Mouse (Mus musculus): Measurements from ENCODE around the gene Ect2.

The Ect2 gene

DNA sequence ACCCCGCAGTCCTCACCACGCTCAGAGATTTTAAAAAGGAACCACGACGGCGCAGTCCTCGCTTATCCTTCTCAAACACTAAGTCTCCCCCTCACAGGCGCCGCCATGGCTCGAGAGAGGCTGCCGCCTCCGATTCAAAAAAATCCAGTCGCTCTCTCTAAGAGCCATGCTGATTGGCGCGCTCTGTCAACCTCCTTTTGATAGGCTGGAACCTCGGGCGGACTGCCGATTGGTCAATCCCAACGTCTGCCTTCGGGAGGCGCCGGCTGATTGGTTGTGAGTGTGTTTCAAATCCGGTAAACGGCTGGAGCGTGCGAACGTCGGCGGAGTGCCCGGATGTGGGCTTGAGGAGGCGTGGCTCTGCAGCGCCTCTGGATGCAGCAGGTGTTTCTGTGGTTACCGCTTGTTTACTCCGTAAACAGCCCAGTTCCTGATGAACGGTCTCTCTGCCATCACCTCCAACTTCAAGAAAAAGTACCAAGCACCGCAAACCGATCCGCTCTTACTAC is at the start of gene Ect2:
Gene Ect2 (minus strand): TSS at position 178 of the 509 bp plus-strand sequence.
- peak; percentile 99 for DNase-seq (ENCODE audit: low spot score in 2 of 2)

DNA sequence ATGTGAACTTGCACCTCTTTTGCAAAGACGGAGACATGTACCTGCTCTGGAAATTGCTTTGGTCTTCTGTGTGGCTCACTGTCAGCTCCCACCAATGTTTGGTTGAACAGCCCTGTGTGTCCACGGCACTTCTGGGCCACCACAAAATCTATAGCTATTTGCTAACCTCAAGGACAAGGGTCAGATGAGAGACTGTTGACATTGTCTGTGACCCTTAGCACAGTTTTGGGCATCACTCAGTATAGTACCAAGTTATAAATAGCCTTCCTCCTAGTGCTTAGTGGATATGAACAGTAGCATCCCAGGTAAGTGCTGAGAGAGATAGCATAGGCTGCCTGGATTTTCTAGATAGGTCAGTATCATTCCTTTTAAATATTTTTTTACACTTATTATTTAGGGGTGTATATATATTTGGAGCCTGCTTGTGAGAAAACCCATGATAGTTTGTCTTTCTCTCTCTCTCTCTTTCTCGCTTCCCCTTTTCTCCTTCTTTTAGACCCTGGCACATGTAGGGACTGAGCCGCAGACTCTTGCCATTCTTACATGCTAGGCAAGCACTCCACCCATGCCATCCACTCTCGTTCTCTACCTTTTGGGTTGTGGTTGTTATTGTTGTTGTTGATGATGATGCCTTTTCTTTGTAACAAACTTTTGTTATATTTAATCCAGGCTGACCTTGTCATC is 48.2 kb upstream of the Ect2 start:
- DNase-seq (ENCODE audit: low spot score in 2 of 2): no peak

DNA sequence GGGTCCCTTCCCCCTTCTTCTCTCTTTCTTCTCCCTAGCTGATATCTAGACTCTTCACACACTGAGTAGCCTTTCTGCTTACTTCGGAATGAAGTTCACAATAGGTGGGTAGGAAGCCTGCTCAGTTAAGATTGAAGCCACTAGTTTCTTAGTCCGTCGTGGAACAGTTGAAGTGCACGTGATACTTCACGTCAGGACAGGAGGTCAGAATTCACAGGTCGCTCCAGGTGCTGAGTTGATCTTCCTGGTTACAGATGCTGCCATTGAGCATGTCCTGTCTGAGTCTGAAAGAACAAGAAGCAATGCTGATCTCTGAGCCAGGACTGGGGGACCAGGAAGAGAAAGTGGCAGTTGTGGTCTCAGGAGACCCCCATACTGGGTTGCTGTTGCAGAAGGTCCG is 45.4 kb upstream of the Ect2 start:
- no peak for DNase-seq (ENCODE audit: low spot score in 2 of 2)

DNA sequence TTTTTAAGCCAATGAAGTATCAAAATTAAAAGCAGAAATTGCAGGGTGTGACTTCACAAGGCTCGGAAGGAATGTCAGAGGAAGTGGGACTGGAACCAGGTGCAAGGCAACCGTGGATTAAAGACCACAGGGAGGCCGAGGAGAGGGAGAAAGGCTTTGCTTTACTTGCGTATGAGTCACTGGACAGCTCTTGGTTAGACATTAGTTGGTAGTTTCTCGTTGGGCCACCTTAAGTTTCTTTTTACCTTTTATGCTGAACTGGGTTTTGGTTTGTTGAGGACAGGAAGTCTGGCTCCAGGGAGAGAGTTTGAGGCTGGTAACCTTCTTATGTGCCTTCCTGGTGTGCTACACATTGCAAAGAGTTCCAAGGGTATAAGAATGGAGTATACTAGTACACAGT is 44.1 kb upstream of the Ect2 start:
- DNase-seq (ENCODE audit: low spot score in 2 of 2): no peak

DNA sequence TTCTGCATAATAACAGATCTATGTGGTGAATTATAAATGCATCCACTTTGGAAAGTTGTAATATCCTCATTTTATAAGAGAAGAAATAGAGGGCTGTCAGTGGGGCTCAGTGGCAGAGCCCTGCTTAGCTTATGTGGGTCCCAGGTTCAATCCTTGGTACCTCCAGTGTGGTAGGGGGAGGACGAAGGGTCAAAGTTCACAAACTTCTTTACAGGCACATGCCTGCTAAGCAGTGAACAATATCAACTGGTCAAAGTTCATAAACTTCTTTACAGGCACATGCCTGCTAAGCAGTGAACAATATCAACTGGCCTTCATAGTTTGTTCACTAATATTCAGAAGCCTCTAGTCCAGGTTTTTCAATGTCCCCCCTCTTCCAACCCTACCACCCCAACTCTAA is 42.9 kb upstream of the Ect2 start:
- no peak for DNase-seq (ENCODE audit: low spot score in 2 of 2)

DNA sequence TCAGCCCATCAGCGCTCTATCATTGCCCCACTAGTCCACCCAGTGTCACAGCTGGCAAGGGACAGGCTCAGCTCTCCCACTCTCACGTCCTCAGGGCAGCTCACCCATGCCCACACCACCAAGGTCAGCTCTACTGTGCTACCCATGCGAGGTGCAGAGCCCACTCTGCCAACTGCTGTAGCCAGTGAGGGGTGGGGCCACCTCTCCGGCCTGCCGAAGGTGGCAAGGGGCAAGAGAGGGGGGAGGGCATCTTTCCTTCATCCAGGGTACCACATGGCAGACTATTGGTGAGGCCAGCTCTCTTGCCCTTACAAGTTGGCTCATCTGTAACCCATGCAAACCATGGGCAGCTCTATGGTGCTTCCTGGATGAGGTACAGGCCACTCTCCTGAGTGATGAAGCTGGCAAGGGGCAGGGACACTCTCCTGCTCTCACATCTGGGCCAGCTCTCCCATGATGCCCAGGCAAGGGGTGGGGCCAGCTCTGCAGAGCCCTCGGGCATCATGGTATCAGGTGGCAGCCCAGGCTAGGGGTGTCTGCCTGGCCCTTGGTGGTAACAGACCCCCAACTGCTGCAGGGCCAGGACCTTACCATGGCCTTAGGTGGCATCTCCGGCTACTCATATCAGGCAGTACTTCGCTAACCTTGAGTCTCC is 42.0 kb upstream of the Ect2 start:
- no peak for DNase-seq (ENCODE audit: low spot score in 2 of 2)

DNA sequence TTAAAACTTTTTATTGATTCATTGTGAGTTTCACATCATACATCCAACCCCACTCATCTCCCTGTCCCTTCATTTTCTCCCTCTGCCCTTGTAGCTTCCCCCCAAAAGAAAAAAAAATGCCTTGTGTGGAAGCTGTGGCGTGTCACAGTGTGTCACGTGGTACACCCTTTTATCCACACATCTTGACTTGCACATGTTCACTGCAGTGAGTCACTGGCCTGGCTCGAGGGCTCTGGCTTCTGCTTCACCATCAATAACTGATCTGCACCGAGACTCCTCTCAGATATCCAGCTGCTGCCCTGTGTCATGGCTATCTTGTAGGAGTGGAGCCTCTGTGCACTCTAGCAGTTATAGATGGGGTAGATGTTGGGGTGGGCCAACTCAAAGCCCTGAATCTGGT is 41.5 kb upstream of the Ect2 start:
- no peak for DNase-seq (ENCODE audit: low spot score in 2 of 2)

DNA sequence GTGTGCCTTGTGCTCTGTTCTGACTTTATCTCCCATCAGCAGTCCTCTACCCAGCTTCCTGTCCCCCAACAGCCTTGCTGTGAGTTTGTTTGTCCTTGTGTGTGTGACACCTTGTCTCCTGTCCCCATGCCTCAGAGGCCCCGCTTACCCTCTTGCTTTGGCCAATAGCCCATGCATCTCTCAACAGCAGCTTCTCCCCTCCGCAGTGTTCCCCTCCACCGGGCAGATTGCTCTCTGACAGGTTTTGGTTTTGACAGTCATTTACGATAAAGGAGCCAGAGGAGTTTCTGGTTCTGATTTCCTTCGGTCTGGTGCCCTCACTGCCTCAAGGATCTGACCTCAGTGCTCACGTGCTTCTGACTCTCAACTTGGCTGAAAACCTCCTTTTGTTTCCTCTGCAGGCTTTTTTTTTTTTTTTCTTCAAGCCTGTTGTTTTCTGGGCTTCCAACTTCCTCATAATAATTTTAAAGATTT is 40.2 kb upstream of the Ect2 start:
- DNase-seq (ENCODE audit: low spot score in 2 of 2): no peak

DNA sequence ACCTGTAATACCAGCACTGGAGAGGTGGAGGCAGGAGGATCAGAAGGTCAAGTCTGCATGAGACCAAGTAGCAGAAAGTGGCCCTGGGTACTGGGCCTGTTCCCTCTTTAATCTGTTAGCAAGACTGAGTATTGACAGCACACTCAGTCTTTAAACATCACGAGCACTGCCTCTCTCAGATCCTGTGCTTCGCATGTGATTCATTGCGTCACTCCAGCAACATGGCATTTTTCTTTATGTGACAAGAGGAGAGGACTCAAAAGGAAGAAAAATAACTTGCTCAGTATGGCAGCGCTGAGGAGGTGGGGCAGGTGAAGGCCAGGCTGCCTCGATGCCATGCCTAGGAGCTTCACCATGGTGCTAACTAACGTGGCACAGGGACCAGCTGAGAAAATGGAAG is 38.2 kb upstream of the Ect2 start:
- no peak for DNase-seq (ENCODE audit: low spot score in 2 of 2)

DNA sequence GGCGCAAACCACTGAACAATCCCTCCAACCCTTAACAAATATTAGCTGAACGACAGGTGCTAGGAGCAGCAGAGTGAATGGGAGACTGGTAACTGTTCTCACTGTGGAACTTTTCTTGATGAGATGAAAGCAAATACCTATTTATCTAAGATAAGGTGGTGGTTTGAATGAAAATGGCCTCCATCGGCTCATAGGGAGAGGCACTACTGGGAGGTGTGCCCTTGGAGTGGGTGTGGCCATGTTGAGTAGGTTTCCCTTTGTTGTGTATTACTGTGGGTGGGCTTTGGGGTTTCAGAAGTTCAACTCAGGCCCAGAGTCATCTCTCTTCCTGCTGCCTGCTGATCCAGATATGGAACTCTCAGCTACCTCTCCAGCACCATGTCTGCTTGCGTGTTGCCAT is 37.2 kb upstream of the Ect2 start:
- DNase-seq (ENCODE audit: low spot score in 2 of 2): no peak

DNA sequence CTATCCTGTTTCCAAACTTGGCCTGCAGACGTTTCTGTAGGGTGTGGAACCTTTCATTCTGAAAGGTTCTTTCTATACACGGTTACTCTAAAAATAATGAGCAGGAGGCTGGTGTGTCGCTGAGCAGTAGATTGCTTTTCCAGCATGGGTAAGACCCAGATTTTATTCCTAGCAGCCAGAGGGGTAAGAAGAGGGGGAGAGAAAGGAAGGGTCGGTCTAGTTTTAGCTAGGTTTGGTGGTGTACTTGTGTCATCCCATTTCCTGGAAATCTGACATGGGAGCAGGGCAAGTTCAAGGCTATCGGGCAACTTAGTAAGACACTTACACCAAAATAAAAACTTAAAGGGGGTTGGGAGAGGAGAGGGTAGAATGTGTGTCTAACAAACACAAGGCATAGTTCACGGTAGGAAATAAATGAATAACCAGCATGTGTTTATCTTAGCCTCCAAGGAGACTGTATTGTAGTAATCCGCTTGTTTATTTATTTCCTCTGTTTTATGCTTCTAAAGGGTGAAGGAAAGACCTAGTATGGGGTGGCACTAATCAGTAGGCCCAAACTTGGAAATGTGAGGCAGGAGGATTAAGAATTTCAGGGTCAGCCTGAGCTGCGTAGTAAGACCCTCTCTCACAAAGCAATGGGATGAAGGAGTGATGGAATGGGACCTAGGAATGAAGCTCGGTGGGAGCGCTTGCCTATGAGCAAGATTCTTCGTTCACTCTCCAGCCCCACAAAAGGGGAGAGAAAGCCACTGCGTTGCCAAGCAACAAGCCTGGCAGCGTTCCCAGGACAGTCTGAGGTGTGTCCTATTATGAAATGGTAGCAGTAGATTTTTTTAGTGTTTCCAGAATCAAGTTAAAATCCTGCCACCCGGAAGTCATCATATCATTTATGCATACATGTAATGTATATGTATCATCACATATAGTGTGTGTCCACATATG is 35.9 kb upstream of the Ect2 start:
- DNase-seq (ENCODE audit: low spot score in 2 of 2): peak; percentile 81 to 84

DNA sequence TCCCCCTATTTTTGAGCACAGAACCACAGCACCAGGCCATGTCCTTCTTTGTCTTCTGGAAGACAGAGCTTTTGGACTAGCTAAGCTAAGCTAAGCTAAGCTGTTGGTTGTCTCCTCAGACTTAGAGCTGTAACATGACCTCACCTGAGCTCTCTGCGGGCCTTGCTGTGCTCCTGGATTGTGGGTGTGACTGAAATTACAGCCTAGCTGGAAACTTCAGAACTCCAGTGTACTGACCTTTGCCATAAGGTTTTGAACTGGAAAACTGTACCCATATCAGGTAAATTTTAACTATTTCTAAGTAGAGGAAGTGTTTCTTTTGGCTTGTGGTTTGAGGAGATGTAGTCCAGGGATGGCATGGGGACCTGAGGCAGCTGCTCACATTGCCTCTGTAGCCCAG is 34.7 kb upstream of the Ect2 start:
- no peak for DNase-seq (ENCODE audit: low spot score in 2 of 2)

DNA sequence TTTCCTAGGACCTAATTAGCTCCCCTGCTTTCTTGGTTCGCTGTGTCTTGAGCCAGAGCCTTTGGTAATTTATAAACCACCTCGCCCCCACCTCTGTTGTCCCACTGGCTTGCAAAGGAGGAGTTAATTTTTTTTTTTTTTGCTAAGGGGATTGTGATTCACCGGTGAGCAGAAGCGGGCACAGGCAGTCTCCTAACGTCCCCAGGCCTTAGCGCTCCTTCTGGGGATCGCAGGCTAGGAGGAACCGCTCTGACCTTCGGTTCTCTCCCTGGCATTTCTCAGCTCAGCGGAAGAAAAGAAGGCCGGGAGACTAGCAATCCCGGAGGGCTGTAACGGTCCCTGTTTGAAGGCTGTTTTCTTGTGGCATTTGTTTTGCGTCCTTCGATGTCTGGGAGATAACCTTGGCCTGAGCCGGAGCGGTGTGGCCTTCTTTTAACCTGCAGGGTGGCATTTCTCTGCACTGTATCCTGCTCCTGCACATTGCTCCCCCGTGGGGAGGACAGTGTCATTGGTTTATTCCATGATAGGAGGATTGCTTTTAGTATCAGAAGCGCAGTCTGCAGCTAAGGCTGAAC is 30.0 kb upstream of the Ect2 start:
- DNase-seq (ENCODE audit: low spot score in 2 of 2): peak in 1 of 2 experiments; percentile 41

DNA sequence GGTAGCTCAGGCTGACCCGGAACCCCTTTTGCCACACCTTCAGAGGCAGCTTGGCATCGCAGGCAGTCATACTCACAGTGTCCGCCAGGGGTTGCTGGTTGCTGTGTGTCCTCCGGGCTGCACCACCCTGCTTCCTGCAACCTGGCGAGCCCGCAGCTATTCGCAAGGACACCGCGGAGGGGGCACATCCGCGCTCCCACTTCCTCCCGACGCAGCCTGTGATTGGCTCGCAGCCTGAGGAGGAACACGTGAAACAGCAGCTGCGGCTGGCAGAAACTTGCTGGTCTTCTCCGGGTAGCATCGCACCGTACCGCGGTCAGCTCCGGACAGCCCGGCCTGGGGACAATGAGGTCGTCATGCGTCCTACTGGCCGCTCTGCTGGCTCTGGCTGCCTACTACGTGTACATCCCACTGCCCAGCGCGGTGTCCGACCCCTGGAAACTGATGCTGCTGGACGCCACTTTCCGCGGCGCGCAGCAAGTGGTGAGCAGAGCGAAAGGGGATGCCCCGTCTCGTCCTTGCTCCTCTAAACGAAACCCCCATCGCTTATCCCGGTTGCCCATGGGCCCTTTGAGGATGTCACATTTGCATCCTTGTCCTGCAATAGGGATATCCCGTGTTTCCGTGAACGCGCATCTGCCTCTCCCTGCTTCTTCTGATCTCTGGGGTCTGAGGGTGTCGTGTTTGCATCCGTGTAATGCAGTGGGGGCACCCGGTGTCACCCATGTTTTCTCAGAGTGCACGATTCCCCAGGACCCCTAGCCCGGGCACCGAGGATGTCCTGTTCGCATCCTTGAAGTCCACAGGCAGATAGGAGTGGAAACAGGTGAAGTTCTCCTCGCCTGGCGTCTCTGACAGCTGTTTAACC is 29.3 kb upstream of the Ect2 start, which contains the start of gene Nceh1:
Gene Nceh1 (plus strand): TSS at position 233 of the 868 bp plus-strand sequence.
- peak; percentile 95 to 96 for DNase-seq (ENCODE audit: low spot score in 2 of 2)

DNA sequence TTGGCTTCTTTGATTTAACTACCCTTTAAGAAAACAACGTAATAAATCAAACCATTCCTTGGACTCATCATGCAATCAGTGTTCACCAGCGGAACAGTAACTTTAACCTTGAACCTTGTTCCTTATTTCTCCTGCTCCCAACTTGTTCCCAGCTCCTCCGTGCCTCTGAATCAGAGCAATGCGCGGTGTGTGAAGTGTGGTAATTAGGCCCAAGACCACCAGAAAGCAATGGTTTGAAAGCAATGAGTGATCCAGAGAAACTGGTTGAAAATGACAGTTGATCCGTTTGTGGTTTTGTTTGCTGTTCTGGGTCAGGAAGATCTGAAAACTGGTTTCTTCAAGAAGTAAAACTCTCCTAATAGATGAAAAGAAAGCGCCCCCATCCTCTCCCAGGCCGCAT is 26.0 kb upstream of the Ect2 start:
- DNase-seq (ENCODE audit: low spot score in 2 of 2): no peak

DNA sequence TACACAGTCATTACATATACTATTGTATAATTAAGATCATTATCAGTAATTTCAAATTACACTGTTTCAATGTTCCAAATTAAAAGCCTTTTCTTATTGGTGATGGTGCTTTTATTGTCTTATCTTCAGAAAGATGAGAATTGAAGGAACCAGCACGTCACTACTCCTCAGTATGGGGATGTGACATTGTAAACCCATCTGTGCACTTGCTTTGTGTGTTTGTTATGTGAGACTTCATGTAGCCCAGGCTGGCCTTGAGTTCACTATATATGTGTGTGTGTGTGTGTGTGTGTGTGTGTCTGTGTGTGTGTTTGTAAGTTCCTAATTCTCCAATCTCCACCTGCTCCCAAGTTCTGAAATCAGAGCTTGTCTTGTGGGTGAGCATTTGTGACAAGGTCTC is 16.6 kb upstream of the Ect2 start:
- no peak for DNase-seq (ENCODE audit: low spot score in 2 of 2)

DNA sequence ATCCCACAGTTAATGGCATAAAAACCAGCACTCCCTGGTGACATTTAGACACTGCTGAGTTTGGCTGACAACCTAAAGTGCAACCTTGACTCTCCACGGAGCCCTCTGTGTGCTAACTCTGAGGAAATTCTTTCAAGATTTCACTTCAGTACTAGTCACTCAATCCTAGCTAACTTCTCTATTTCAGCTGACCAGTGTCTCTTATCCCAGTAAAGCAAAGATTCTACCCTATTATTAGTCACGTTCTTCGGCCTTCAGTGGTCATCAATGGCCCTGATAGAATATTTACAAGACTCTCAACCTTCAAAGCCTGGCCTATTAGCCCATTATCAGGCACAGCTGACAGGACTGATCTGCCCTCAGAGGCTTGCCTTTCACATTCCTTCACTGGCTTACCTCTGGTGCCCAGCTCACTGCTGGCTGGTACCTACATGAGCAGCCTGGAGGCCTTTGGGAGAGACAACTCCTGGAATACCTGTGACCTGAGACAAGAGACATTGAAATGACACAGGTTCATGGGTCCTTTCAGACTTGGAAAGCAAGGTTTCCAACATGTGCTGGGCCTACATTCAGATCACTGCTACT is 11.9 kb upstream of the Ect2 start:
- DNase-seq (ENCODE audit: low spot score in 2 of 2): no peak

DNA sequence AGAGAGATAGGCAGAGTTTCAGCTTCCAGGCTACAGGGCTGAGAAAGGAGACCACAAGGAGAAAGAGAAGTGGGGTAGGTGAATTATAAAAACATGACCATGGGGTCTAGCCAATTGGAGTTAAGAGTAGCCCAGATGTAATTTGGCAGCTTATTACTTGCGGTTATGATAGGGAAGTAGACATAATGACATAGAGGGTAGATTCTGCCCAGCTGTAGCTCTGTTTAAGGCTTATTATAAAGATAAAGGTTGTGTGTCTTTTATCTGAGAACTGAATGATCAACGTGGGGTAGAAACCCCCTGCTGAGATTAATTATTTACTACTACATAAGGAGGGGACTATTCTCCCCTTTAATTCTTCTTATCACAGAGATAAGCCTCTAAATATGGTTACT is 8.7 kb upstream of the Ect2 start:
- DNase-seq (ENCODE audit: low spot score in 2 of 2): no peak

DNA sequence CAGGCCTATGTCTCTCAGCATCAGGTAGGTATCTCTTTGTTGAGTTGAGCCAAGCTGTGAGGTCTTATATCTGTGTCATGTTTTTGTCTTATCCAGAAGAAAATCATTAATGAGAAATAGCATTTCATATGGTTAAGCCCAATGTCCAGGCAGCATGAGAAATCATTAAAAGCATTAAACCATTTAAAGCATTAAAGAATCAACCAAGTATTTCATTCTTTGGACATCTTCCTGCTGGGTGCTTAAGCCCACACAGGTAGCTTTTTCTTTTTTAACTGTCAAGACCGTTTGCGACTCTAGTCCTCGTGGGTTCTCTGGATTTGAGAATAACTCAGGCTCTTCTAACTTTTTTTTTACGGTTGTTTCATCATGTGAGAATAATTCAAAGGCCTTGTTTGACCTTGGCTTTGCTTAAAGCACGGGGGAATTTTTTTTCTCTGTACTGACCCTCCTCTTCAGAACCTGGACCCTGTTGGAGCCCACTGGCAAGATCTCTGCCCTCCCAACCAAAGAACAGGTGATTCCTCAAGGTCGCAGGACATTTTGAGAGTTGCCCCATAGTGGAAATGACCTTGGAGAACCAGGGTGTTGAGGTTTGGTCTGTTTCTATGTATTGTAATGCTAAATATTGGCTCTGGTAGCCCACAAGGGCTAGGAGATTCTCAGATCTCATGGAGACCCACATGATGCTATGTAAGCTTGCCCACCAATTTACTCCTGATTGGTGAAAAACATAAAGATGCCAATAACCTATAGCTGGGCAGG is 8.1 kb upstream of the Ect2 start:
- DNase-seq (ENCODE audit: low spot score in 2 of 2): no peak

DNA sequence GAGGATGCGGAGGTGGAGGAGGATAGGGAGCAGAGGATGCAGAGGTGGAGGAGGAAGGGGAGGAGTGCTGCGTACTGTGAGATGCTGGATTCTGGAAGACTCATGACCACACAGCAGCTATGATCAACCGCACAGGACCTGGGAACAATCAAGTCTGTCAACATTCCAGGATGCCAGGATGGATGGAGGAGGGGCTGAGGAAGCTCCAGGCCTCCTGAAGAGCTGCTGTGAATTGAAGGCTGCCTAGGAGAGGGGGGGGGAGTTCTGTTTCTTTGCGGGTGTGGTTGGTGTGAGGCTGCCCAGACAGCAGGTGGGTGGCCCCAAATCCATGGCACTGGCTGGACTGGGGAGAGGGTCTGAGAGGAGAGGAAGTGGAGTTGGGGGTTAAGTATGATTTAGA is 5.2 kb upstream of the Ect2 start:
- DNase-seq (ENCODE audit: low spot score in 2 of 2): no peak
